Mouse (Mus musculus): Measurements from ENCODE around the gene Maml2. TPM values are rescaled to one million over a fixed set of nuclear protein-coding genes. Genes with fewer than 3 reads are reported as not detected.

Maml2 gene
- polyA plus RNA-seq, 1 experiment = 1.3 TPM

DNA sequence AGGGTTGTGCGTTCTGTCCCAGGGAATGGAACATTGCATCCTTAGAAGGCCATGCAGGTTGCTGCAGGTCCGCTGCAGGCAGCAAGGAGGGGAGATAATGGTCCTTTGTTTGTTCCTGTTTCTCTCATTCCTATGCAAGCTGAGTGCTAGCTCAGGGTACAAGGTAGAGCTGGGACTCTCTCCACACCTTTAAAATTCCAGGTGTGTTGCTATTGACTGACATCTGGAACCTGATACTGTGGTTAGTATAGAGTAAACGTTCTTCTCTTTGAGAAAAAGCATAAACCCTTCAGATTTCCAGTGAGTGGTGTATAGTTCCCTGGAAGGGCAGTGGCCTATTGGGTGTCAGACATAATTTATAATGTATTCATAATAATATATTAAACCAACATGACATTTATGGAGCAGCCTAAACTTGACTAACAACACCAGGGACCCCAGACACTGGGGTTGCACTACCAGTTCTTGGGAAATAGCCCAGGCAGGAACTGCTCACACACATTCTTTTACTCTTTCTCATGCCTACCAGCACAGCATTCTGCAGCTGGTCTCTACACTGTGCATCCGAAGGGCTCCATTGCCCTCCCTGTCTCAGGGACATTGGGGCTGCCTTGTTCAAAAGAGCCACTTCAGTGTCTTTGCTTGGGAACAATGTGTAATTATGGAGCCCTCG, 254.8 kb downstream of the Maml2 start:
- H3K27me3 ChIP-seq (ENCODE audit: control insufficient read depth, insufficient read depth, insufficient read length) = no peaks in the 10 kb centered on the region
- H3K4me2 ChIP-seq (ENCODE audit: low read depth) = no peak overlapping the region
- H3K36me3 ChIP-seq (ENCODE audit: control insufficient read depth, insufficient read depth) = no peaks in the 10 kb centered on the region
- H3K79me2 ChIP-seq (ENCODE audit: control insufficient read depth, insufficient read depth) = no peaks in the 10 kb centered on the region
- no peak for TF ChIP-seq SRF (IDR thresholded peaks at IDR 0.05; ENCODE audit: control insufficient read depth, insufficient read length, low read depth)
- no peak for TF ChIP-seq TCF12 (IDR thresholded peaks at IDR 0.05; ENCODE audit: insufficient read depth, poor library complexity, severe bottlenecking)
- no peak for TF ChIP-seq USF1 (IDR thresholded peaks at IDR 0.05; ENCODE audit: low read depth)
- no peak for TF ChIP-seq CEBPB (IDR thresholded peaks at IDR 0.05; ENCODE audit: insufficient read depth, poor library complexity, severe bottlenecking)
- no peak for TF ChIP-seq MAX (IDR thresholded peaks at IDR 0.05; ENCODE audit: low read depth)
- TF ChIP-seq TCF3 (IDR thresholded peaks at IDR 0.05; ENCODE audit: insufficient read length, low read depth) = no peak
- TF ChIP-seq REST (IDR thresholded peaks at IDR 0.05; ENCODE audit: insufficient read depth, insufficient read length) = no peak
- no peak for TF ChIP-seq POLR2AphosphoS2 (IDR thresholded peaks at IDR 0.05; ENCODE audit: insufficient read length, low read depth)
- no peak overlapping the region for H3K4me3 ChIP-seq
- H3ac ChIP-seq (ENCODE audit: control insufficient read depth, insufficient read length) = no peak overlapping the region

DNA sequence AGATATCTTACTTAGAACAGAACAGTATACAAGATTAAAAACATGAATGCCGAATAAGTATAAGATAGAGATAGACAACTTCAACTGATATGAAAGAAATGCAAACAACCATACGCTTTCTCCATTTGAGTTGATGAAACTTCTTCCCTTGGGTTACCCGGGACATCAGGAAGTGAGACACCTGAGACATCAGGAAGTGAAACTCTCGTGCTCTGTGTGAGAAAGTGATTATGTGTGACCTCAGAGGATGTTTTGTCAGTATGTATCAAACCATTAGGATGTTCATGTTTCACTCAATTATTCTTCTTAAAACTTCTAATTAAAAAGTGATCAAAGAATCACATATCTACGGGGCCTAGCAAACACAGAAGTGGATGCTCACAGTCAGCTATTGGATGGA, 257.0 kb downstream of the Maml2 start:
- TF ChIP-seq E2F4 (IDR thresholded peaks at IDR 0.05; ENCODE audit: insufficient read depth) (no peak), REST (IDR thresholded peaks at IDR 0.05; ENCODE audit: insufficient read depth, insufficient read length) (no peak), TCF3 (IDR thresholded peaks at IDR 0.05; ENCODE audit: insufficient read length, low read depth) (no peak), USF1 (IDR thresholded peaks at IDR 0.05; ENCODE audit: low read depth) (no peak), CEBPB (IDR thresholded peaks at IDR 0.05; ENCODE audit: insufficient read depth, poor library complexity, severe bottlenecking) (no peak), POLR2A (IDR thresholded peaks at IDR 0.05; ENCODE audit: insufficient read length, low read depth) (no peak), MAX (IDR thresholded peaks at IDR 0.05; ENCODE audit: low read depth) (no peak), MYOG (IDR thresholded peaks at IDR 0.05; ENCODE audit: control insufficient read depth in 1 of 3, insufficient read depth in 1 of 3, insufficient read length in 2 of 3, low read depth in 2 of 3) (no peak), POLR2AphosphoS2 (IDR thresholded peaks at IDR 0.05; ENCODE audit: insufficient read length, low read depth) (no peak), MYOD1 (IDR thresholded peaks at IDR 0.05; ENCODE audit: control insufficient read depth in 1 of 3, insufficient read length in 2 of 3, low read depth in 2 of 3) (no peak), TCF12 (IDR thresholded peaks at IDR 0.05; ENCODE audit: insufficient read depth, poor library complexity, severe bottlenecking) (no peak), SRF (IDR thresholded peaks at IDR 0.05; ENCODE audit: control insufficient read depth, insufficient read length, low read depth) (no peak)
- no peaks in the 10 kb centered on the region for H3K27me3 ChIP-seq (ENCODE audit: control insufficient read depth, insufficient read depth, insufficient read length)
- no peak overlapping the region for H3K4me3 ChIP-seq
- no peaks in the 10 kb centered on the region for H3K79me2 ChIP-seq (ENCODE audit: control insufficient read depth, insufficient read depth)
- H3ac ChIP-seq (ENCODE audit: control insufficient read depth, insufficient read length) = no peak overlapping the region
- H3K4me2 ChIP-seq (ENCODE audit: low read depth) = no peak overlapping the region
- H3K36me3 ChIP-seq (ENCODE audit: control insufficient read depth, insufficient read depth) = no peaks in the 10 kb centered on the region

DNA sequence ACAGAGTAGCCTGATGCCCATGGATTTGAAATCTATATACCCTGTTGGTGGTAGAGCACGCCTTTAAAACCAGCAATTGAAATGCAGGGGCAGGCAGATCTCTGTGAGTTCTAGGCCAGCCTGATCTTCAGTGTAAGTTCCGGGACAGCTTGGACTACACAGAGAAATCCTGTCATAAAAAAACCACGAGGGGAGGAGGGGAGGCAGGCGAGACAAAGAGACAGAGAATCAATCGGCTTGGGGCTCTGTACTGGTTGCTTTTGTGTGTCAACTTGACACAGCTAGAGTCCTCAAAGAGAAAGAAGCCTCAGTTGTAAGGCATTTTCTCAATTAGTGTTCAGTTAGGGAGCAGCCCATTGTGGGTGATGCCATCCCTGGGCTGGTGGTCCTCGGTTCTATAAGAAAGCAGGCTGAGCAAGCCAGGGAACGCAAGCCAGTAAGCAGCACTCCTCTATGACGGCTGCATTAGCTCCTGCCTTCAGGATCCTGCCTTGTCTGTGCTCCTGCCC, 258.3 kb downstream of the Maml2 start:
- Histone ChIP-seq H3K79me2 (ENCODE audit: control insufficient read depth, insufficient read depth) (no peaks in the 10 kb centered on the region), H3K4me2 (ENCODE audit: low read depth) (no peak overlapping the region), H3K4me3 (no peak overlapping the region), H3ac (ENCODE audit: control insufficient read depth, insufficient read length) (no peak overlapping the region), H3K27me3 (ENCODE audit: control insufficient read depth, insufficient read depth, insufficient read length) (no peaks in the 10 kb centered on the region), H3K36me3 (ENCODE audit: control insufficient read depth, insufficient read depth) (no peaks in the 10 kb centered on the region)
- TF ChIP-seq SRF (IDR thresholded peaks at IDR 0.05; ENCODE audit: control insufficient read depth, insufficient read length, low read depth) (no peak), POLR2A (IDR thresholded peaks at IDR 0.05; ENCODE audit: insufficient read length, low read depth) (no peak), MYOG (IDR thresholded peaks at IDR 0.05; ENCODE audit: control insufficient read depth in 1 of 3, insufficient read depth in 1 of 3, insufficient read length in 2 of 3, low read depth in 2 of 3) (no peak), CEBPB (IDR thresholded peaks at IDR 0.05; ENCODE audit: insufficient read depth, poor library complexity, severe bottlenecking) (no peak), TCF3 (IDR thresholded peaks at IDR 0.05; ENCODE audit: insufficient read length, low read depth) (no peak)

DNA sequence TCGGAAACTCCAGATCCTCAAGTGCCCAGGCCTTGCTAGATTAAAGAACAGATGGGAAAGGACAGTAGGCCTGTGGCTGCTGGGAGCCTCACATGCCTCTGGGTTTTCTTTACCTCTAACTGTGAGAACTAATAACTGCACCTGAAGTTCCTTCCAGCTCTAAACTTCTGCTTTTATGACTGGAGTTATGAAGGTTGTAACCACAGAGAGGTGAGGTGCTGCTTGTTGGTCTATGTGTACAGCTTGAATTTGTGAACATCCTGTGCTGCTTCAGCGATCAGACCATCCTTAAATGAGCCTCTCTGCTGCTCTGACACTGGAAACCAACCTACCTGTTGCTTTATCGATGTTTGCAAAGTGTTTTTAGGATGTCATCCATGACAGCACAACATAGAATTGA, 258.9 kb downstream of the Maml2 start:
- H3K36me3 ChIP-seq (ENCODE audit: control insufficient read depth, insufficient read depth) = no peaks in the 10 kb centered on the region
- no peaks in the 10 kb centered on the region for H3K79me2 ChIP-seq (ENCODE audit: control insufficient read depth, insufficient read depth)
- no peak overlapping the region for H3K4me2 ChIP-seq (ENCODE audit: low read depth)
- H3K4me3 ChIP-seq = no peak overlapping the region
- no peak overlapping the region for H3ac ChIP-seq (ENCODE audit: control insufficient read depth, insufficient read length)
- TF ChIP-seq MYOD1 (IDR thresholded peaks at IDR 0.05; ENCODE audit: control insufficient read depth in 1 of 3, insufficient read length in 2 of 3, low read depth in 2 of 3) = no peak
- no peak for TF ChIP-seq POLR2AphosphoS2 (IDR thresholded peaks at IDR 0.05; ENCODE audit: insufficient read length, low read depth)
- TF ChIP-seq TCF3 (IDR thresholded peaks at IDR 0.05; ENCODE audit: insufficient read length, low read depth) = no peak
- TF ChIP-seq POLR2A (IDR thresholded peaks at IDR 0.05; ENCODE audit: insufficient read length, low read depth) = no peak
- no peak for TF ChIP-seq E2F4 (IDR thresholded peaks at IDR 0.05; ENCODE audit: insufficient read depth)
- no peak for TF ChIP-seq CEBPB (IDR thresholded peaks at IDR 0.05; ENCODE audit: insufficient read depth, poor library complexity, severe bottlenecking)
- no peaks in the 10 kb centered on the region for H3K27me3 ChIP-seq (ENCODE audit: control insufficient read depth, insufficient read depth, insufficient read length)

- Histone ChIP-seq H3K4me2 (ENCODE audit: low read depth) (no peak overlapping the region), H3K4me3 (no peak overlapping the region), H3ac (ENCODE audit: control insufficient read depth, insufficient read length) (no peak overlapping the region), H3K27me3 (ENCODE audit: control insufficient read depth, insufficient read depth, insufficient read length) (no peaks in the 10 kb centered on the region), H3K79me2 (ENCODE audit: control insufficient read depth, insufficient read depth) (no peaks in the 10 kb centered on the region), H3K36me3 (ENCODE audit: control insufficient read depth, insufficient read depth) (no peaks in the 10 kb centered on the region)
- no peak for TF ChIP-seq MYOD1 (IDR thresholded peaks at IDR 0.05; ENCODE audit: control insufficient read depth in 1 of 3, insufficient read length in 2 of 3, low read depth in 2 of 3)
- no peak for TF ChIP-seq MAX (IDR thresholded peaks at IDR 0.05; ENCODE audit: low read depth)
- no peak for TF ChIP-seq USF1 (IDR thresholded peaks at IDR 0.05; ENCODE audit: low read depth)
- no peak for TF ChIP-seq TCF12 (IDR thresholded peaks at IDR 0.05; ENCODE audit: insufficient read depth, poor library complexity, severe bottlenecking)
- TF ChIP-seq POLR2A (IDR thresholded peaks at IDR 0.05; ENCODE audit: insufficient read length, low read depth) = no peak
Observed at GRCm38 (mm10) chr9:13558811-13559372, 261.1 kb downstream of the Maml2 start.
